Mouse (Mus musculus) neural tube, embryonic 14.5 days (tissue): ENCODE data around the gene Srrm1. TPM values are rescaled to one million over a fixed set of nuclear protein-coding genes. Genes with fewer than 3 reads are reported as not detected.

Experiments
- ATAC-seq: fragments of 200-750 bp; cut with Nextera tagmentation; 2 replicates; pipeline ENCODE4 v1.8.0; 2017; ENCODE audit warnings: low read depth, mild to moderate bottlenecking, moderate TSS enrichment, moderate library complexity
- H3K27ac ChIP-seq: fragments of 300-500 bp; sonication (generic); 2 replicates; pipeline ENCODE4 v1.5.1; 2014; ENCODE audit warnings: low read depth, mild to moderate bottlenecking, control low read depth, low read length, moderate library complexity, mixed read lengths
- H3K27me3 ChIP-seq: fragments of 300-500 bp; sonication (generic); 2 replicates; pipeline ENCODE4 v1.6.1; 2014; ENCODE audit warnings: low read length; ENCODE audit not compliant: control insufficient read depth, insufficient read depth
- H3K36me3 ChIP-seq: fragments of 300-500 bp; sonication (generic); 2 replicates; pipeline ENCODE4 v1.6.1; 2014; ENCODE audit warnings: low read length, mixed read lengths; ENCODE audit not compliant: control insufficient read depth, insufficient read depth
- H3K4me1 ChIP-seq: fragments of 300-500 bp; sonication (generic); 2 replicates; pipeline ENCODE4 v1.6.1; 2014; ENCODE audit warnings: low read length; ENCODE audit not compliant: control insufficient read depth, insufficient read depth
- H3K4me2 ChIP-seq: fragments of 300-500 bp; sonication (generic); 2 replicates; pipeline ENCODE4 v1.6.1; 2014; ENCODE audit warnings: mild to moderate bottlenecking, low read depth, low read length, control low read depth
- H3K4me3 ChIP-seq: fragments of 300-500 bp; sonication (generic); 2 replicates; pipeline ENCODE4 v1.5.1; 2014; ENCODE audit warnings: low read depth, low read length, control low read depth, mixed read lengths
- H3K9ac ChIP-seq: fragments of 300-500 bp; sonication (generic); replicated peaks from 2 replicates; pipeline ENCODE4 v1.6.1; 2014; ENCODE audit warnings: low read depth, mild to moderate bottlenecking, control low read depth, low read length, mixed read lengths
- H3K9me3 ChIP-seq: fragments of 300-500 bp; sonication (generic); 2 replicates; pipeline ENCODE4 v1.6.1; 2016; ENCODE audit warnings: low read length; ENCODE audit not compliant: control insufficient read depth
- WGBS: fragments of 180-500 bp; shearing (Covaris S2); extraction: QIAGEN DNeasy Blood & Tissue Kit; methylation state at CpG from one replicate; pipeline ENCODE4 v1.1.7; 2014; 5-methylcytosine and 5-hydroxymethylcytosine counted together
- polyA plus RNA-seq: library from polyadenylated mRNA; unstranded; fragments of >200 nt; fragmentation: Nextera tagmentation; extraction: Ambion mirVana; gene quantifications from 2 replicates; pipeline ENCODE4 v1.2.1, GENCODE M21; 2014

Srrm1 gene
- polyA plus RNA-seq, 1 experiment from 2014 or later = 183 TPM

- Histone ChIP-seq H3K9ac (no peak overlapping the region), H3K36me3 (peaks cover 82% of the 10 kb centered on the region), H3K9me3 (no peaks in the 10 kb centered on the region), H3K4me1 (no peaks in the 10 kb centered on the region), H3K27ac (no peak overlapping the region), H3K27me3 (no peaks in the 10 kb centered on the region), H3K4me2 (no peak overlapping the region), H3K4me3 (no peak overlapping the region)
- ATAC-seq = no peak
- 87% methylated on average over 9 of the region's 9 CpGs for WGBS
Observed at GRCm38 (mm10) chr4:135335327-135336022, 17.6 kb downstream of the Srrm1 start.

DNA sequence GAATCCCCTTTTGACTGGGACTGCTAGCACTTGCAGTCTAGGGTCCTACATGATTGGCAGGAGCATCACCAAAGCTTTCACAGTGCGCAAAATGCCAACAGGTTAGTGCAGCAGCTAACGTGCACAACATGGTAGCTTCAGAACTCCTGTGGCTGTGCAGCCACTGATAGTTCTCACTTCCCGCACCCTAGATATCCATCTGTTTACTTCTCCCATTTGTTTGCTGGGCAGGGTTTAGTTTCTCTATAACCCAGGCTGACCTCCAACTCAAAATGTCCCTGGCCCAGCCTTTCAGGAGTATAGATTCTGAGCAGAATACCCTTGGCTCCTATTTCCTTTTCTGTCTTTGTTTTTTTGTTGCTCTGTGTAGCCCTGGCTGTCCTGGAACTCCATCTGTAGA is 26.7 kb downstream of the Srrm1 start:
- Histone ChIP-seq H3K4me3 (no peak overlapping the region), H3K9me3 (no peaks in the 10 kb centered on the region), H3K4me1 (no peaks in the 10 kb centered on the region), H3K9ac (no peak overlapping the region), H3K36me3 (peaks cover 87% of the 10 kb centered on the region), H3K27ac (no peak overlapping the region), H3K27me3 (no peaks in the 10 kb centered on the region), H3K4me2 (no peak overlapping the region)
- WGBS = 87% methylated on average over 3 of the region's 3 CpGs
- no peak for ATAC-seq

GRCm38 (mm10) chr4:135326046-135326445 is 27.1 kb downstream of the Srrm1 start:
- no peaks in the 10 kb centered on the region for H3K4me1 ChIP-seq
- H3K9ac ChIP-seq = no peak overlapping the region
- no peak overlapping the region for H3K27ac ChIP-seq
- no peak for ATAC-seq
- H3K36me3 ChIP-seq = peaks cover 87% of the 10 kb centered on the region
- no peak overlapping the region for H3K4me2 ChIP-seq
- H3K27me3 ChIP-seq = no peaks in the 10 kb centered on the region
- H3K9me3 ChIP-seq = no peaks in the 10 kb centered on the region
- no peak overlapping the region for H3K4me3 ChIP-seq

GRCm38 (mm10) chr4:135323021-135323420 is 30.1 kb downstream of the Srrm1 start:
- H3K4me2 ChIP-seq = no peak overlapping the region
- no peaks in the 10 kb centered on the region for H3K27me3 ChIP-seq
- no peaks in the 10 kb centered on the region for H3K4me1 ChIP-seq
- no peak overlapping the region for H3K27ac ChIP-seq
- WGBS = 91% methylated on average over 8 of the region's 8 CpGs
- no peak overlapping the region for H3K9ac ChIP-seq
- no peak for ATAC-seq
- no peak overlapping the region for H3K4me3 ChIP-seq
- peaks cover 77% of the 10 kb centered on the region for H3K36me3 ChIP-seq
- no peaks in the 10 kb centered on the region for H3K9me3 ChIP-seq

- 22% methylated on average over 2 of the region's 2 CpGs for WGBS
- Histone ChIP-seq H3K9me3 (no peaks in the 10 kb centered on the region), H3K27me3 (no peaks in the 10 kb centered on the region), H3K36me3 (peaks cover 50% of the 10 kb centered on the region), H3K9ac (no peak overlapping the region), H3K4me1 (no peaks in the 10 kb centered on the region), H3K4me3 (no peak overlapping the region), H3K27ac (no peak overlapping the region), H3K4me2 (no peak overlapping the region)
- ATAC-seq = peak; percentile 91
Observed at GRCm38 (mm10) chr4:135317966-135318365, 35.2 kb downstream of the Srrm1 start.

DNA sequence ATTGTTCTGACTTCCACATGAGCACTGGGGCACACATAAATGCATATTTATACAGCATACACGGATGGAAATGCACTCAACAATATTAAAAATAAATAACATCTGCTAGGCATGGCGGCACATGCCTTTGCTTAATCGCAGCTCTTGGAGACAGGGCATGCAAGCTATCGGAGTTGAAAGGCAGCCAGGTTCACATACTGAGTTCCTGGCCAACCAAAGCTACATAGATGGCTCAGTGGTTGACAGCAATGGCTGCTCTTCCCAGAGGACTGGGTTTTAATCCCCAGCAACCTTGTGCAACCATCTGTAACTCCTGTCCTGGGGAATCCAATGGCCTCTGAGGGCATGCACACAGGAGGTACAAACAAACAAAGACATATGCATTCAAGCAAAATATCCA is 35.6 kb downstream of the Srrm1 start:
- Histone ChIP-seq H3K9me3 (no peaks in the 10 kb centered on the region), H3K4me1 (no peaks in the 10 kb centered on the region), H3K27ac (no peak overlapping the region), H3K36me3 (peaks cover 45% of the 10 kb centered on the region), H3K9ac (no peak overlapping the region), H3K27me3 (no peaks in the 10 kb centered on the region), H3K4me2 (no peak overlapping the region), H3K4me3 (no peak overlapping the region)
- WGBS = 85% methylated on average over 4 of the region's 4 CpGs
- no peak for ATAC-seq

DNA sequence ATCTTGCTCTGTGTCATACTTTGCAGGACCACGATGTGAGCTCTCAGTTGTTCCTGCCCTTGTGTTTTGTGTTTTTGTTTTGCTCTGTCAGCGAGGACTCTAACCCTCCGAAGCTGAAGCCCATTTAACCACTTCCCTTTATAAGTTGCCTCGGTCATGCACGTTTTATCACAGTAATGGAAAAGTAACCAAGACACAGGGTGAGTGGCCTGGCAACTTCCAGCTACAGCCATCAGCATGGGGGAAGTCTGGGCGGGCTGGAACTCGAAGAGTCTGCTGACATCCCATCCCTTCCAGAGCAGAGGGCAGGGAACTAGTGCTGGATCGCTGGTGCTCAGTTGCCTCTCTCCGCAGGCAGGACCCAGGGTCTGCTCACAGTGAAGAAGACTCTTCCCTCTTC is 37.8 kb downstream of the Srrm1 start:
- peaks cover 23% of the 10 kb centered on the region for H3K36me3 ChIP-seq
- no peak for ATAC-seq
- H3K4me1 ChIP-seq = no peaks in the 10 kb centered on the region
- no peak overlapping the region for H3K4me2 ChIP-seq
- no peak overlapping the region for H3K27ac ChIP-seq
- 97% methylated on average over 9 of the region's 9 CpGs for WGBS
- no peaks in the 10 kb centered on the region for H3K9me3 ChIP-seq
- H3K9ac ChIP-seq = no peak overlapping the region
- H3K4me3 ChIP-seq = no peak overlapping the region
- H3K27me3 ChIP-seq = no peaks in the 10 kb centered on the region

DNA sequence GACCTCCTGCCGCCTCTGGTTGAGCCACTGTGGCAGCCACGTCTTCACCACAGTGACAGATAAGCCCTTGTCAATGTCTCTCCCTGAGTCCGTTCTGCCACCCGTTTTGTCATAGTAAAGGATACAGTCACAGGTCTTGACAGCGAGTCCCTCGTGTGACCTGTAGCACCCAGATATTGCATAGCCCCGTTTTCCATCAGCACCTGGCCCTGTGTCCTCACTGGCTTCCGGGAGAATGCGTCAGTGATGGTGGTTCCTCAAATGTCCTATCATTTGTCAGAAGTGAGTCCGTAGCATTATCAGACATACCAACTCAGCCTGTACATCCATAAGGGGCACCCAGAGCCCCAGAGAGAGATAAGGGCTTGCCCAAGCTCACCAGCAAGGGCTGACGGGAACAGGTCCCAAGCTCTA is 38.7 kb downstream of the Srrm1 start:
- Histone ChIP-seq H3K36me3 (peaks cover 17% of the 10 kb centered on the region), H3K4me3 (no peak overlapping the region), H3K9ac (no peak overlapping the region), H3K4me2 (no peak overlapping the region), H3K27me3 (no peaks in the 10 kb centered on the region), H3K27ac (no peak overlapping the region), H3K4me1 (no peaks in the 10 kb centered on the region), H3K9me3 (no peaks in the 10 kb centered on the region)
- WGBS = 84% methylated on average over 11 of the region's 11 CpGs
- ATAC-seq = no peak

- Histone ChIP-seq H3K9ac (no peak overlapping the region), H3K36me3 (peaks cover 15% of the 10 kb centered on the region), H3K27me3 (no peaks in the 10 kb centered on the region), H3K4me2 (no peak overlapping the region), H3K4me1 (no peaks in the 10 kb centered on the region), H3K9me3 (no peaks in the 10 kb centered on the region), H3K4me3 (no peak overlapping the region), H3K27ac (no peak overlapping the region)
- WGBS = 83% methylated on average over 9 of the region's 9 CpGs
- ATAC-seq = no peak
Observed at GRCm38 (mm10) chr4:135313761-135314241, 39.3 kb downstream of the Srrm1 start.
